Mouse (Mus musculus) spleen, adult 12 weeks (tissue): ENCODE measurements at regions not wholly inside any gene's neighbourhood (a gene's known extent, or its start where the extent isn't known, plus 50 kb on each side); places are given as distances from the start of the nearest gene placed in this dataset.
A peak's percentile ranks its signal among the peaks of the same experiment; 100 is the strongest.
"Not testable (repeated sequence)": the region's sequence is repeated elsewhere in the genome, so short reads cannot be mapped to it uniquely, and the experiment has no call there.

Source experiments
- DNase-seq: peaks from one replicate; pipeline ENCODE4 v3.0.0; 2022; ENCODE audit warnings: low spot score

DNA sequence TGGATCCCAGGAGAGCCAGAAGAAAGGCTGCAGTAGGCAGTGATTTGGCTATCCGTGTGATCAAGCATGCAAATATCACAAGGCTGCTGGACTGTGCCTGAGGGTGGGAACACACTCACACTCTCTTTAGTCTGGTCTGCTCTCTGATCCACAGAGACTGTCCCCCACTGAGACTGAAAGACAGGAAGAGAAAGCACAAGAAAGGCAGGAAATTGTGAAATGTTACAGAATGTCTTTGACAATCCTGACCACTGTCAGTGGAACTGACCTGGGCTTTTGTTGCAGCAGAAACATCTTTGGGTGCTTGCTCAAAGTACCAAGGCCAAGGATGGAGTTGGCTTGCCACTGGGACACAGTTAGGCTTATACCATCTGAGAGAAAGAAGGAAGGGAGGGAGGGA is 52.3 kb upstream of the Gpd2 start:
- DNase-seq, result no peak

DNA sequence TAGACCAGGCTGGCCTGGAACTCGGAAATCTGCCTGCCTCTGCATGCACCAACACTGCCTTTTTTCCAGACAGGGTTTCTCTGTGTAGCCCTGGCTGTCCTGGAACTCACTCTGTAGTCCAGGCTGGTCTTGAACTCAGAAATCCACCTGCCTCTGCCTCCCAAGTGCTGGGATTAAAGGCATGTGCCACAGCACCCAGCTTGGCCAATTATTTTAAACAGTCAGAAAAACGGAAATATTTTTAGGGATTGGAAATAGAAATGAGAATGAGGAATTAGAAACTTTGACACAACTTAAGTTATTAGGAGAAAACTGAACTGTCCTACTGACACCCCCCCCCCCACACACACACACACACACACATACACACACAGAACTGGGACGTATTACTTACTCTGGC is 54.3 kb upstream of the Gpd2 start:
- not testable (repeated sequence) for DNase-seq

DNA sequence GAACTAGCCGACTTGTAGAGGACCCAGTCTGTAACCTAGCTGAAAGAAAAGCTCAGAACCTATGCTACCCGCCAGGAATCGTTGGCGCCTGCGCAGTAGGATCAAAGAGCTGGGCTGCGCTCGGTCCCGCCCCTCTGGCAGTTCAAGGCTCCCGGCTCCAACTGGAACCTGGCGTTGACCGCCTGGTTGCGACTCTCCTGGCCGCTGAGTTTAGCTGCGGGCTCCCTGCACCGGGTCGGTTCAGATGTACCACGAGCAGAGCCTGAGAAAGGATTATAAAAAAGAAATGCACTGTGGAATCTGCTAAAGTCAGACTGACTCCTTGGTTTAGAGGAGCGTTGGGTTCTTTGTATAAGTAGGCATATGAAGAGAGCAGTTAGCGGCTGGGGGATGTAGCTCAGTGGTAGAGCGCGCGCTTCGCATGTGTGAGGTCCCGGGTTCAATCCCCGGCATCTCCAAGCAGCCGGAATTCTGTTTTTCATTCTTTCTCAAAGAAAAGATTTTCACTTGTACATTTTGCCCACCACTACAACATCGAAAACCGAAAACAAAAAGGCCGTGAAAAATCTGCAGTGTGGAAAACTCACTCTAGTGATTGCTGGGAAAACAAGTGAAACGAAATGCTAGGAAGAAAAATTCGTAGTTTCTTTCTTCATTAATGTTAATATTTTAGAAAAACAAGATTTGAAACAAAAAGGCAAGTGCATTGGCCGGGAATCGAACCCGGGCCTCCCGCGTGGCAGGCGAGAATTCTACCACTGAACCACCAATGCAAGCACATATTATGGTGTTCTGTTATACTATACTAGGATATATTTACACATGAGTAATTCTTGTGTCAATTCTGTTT is 55.5 kb upstream of the Gpd2 start:
- DNase-seq, result peak; percentile 72

DNA sequence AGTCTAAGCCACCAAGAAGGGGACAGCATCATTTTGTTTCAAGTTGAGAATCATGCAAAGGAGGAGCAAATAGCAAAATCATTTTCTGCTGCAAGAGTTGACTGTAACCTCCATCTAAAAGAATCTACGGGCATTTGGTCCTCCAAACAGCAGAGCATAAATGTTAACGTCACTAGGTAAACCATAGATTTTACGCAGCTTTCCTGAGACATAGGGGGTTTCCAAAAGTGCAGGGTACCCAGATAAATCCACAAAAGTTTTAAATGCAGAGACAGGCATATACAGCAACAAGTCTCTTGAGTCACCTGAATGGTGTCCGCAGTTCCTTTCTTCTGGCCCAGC is 56.1 kb upstream of the Gpd2 start:
- no peak for DNase-seq

DNA sequence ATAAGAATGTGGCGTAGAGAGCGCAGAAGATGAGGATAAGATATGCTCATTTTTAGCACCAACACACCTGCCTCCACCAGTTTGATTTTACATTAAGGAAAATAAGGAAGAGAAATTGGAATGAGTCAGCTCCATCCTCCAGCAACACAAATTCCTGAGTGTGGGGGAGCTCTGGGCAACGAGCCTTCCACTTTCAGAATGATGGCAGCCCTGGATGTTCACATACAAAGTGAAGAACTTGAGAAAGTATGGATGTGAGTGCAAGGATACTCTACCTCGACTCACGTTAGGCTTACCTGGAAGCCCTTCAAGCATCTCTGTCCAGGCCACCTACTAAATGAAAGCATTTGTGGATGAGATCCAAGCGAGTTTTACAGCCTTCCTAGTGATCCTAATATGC is 54.3 kb upstream of the Nr4a2 start:
- no peak for DNase-seq

DNA sequence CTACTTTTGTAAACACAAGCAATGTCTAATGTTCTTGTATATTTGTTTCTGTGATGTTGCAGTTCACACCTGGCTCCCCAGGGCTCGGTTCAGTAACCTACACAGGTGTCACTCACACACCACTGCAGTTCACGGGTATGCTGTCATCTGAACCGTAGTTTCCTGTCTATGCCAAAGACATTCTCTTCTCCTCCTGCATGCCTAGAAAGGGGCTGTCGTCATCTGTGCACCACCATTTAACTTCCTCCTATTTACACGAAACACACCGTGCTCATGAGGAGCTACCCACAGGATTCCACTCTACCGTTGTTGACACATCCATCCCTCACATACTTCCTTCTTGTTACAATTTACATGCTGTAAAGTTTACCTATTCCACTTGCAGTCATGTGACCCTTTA is 52.7 kb upstream of the Nr4a2 start:
- no peak for DNase-seq

DNA sequence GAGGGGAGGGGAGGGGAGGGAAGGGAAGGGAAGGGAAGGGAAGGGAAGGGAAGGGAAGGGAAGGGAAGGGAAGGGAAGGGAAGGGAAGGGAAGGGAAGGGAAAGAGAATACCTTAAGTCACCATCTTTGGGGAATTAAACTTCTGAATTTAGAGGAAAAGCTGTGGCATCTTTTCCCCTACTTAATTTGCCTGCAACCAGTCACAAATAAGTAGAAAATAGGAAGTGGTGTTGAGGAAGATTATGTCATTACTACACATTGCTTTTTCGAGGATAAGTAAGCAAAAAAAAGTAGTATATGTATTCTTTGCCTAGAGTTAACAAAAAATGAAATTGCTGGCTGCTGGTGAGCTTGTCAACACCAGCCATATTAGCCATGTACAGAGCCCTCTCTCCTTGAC is 51.4 kb upstream of the Nr4a2 start:
- DNase-seq, result no peak
